Mouse (Mus musculus) heart, adult 18-20 months (tissue): Measurements from ENCODE around the gene Pacsin3. TPM values are rescaled to one million over a fixed set of nuclear protein-coding genes. Genes with fewer than 3 reads are reported as not detected.

Experiments used
- DNase-seq, 2 experiments: peaks; one replicate each; pipeline ENCODE4 v3.0.0; 2021 to 2022; ENCODE audit warnings: mixed read lengths in 1 of 2
- total RNA-seq, 2 experiments: library from RNA; stranded (reverse); gene quantifications; 2 replicates each; pipeline ENCODE4 v1.2.3; 2021

The Pacsin3 gene
- total RNA-seq, 2 experiments from 2014 or later = 137 to 170 TPM

- no peak for DNase-seq
These were observed 47.1 kb downstream of the Pacsin3 start for GRCm38 (mm10) chr2:91302845-91303244.

DNA sequence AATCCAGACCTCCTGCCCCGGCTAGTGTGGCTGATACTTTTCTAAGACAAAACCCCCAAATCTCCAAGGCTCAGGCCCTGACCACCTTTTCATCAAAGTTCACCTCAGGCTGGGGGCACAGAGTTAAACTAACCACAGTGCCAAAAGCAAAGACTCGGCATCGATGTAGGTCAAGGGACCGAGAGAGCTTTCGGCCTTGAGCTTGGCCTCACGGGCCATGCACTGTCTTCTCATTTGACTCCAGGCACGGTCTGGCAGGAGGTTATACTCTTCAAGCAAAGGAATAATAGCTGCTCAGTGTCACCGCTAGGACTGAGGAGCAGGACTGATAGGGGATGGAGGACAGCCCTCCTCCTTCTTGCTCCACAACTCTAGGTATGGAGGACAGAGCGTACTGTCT, 50.2 kb downstream of the Pacsin3 start:
- DNase-seq = no peak

- no peak for DNase-seq
These were observed 50.8 kb downstream of the Pacsin3 start for GRCm38 (mm10) chr2:91306589-91306988.

- no peak for DNase-seq
These were observed 52.9 kb downstream of the Pacsin3 start for GRCm38 (mm10) chr2:91308680-91309079.

GRCm38 (mm10) chr2:91309546-91309945, 53.8 kb downstream of the Pacsin3 start:
- no peak for DNase-seq

DNA sequence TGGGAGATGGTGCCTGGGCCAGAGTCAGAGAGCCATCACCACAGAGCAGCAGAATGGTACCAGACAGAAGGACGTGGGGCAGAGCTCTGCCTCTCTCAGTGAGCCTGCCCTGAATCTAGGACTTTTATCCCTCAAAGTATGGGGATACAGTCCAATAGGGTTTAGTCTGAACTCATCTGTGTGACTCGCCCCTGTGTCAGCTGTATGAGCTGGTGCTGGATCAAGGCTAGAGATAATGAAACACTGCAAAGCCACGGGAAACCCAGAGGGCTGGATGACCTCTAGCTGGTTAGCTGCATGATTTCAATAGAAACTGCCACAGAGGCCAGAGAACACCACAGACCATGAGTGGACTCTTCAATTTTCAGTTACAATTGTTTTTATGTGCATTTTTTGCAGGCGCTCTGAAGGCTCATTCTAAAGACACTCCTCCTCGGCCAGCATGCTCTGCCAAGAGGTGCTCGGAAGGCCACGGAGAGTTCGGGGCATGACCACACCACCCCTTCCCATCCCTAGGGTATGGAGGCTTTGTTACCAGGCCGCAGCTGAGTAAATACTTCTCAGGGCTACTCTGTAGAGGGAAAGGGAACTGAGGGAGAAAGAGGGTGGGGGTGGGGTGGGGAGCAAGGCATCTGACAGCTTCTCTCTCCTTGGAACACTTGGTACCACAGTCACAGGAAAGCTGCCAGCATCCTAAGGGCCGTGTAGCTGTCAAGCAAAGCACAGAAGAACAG, 57.0 kb downstream of the Pacsin3 start:
- peak; percentile 25 to 54 for DNase-seq

GRCm38 (mm10) chr2:91314184-91314583, 58.4 kb downstream of the Pacsin3 start:
- no peak for DNase-seq

Other genes starting within 250 kb of the Pacsin3 start
- gene Rapsn, start 220.3 kb upstream of the Pacsin3 start, total RNA-seq = 10 to 100 TPM; 17.6 to 18.5 TPM
- 100 to 1,000 TPM; 231 to 257 TPM for gene Psmc3, start 201.9 kb upstream of the Pacsin3 start, total RNA-seq
- 10 to 100 TPM; 20.0 to 26.2 TPM for gene Slc39a13, start 185.5 kb upstream of the Pacsin3 start, total RNA-seq
- 1 to 10 TPM; 4.0 to 5.0 TPM for gene Spi1, start 173.6 kb upstream of the Pacsin3 start, total RNA-seq
- 1,000 to 10,000 TPM; 1,572 to 1,905 TPM for gene Mybpc3, start 137.8 kb upstream of the Pacsin3 start, total RNA-seq
- gene Madd, start 72.1 kb upstream of the Pacsin3 start, total RNA-seq = 1 to 10 TPM; 6.0 to 6.1 TPM
- gene Nr1h3, start 53.1 kb upstream of the Pacsin3 start, total RNA-seq = 10 to 100 TPM; 18.1 to 26.5 TPM
- 10 to 100 TPM; 15.1 to 20.2 TPM for gene Acp2, start 53.1 kb upstream of the Pacsin3 start, total RNA-seq
- gene Ddb2, start 19.0 kb upstream of the Pacsin3 start, total RNA-seq = 1 to 10 TPM; 2.3 to 3.4 TPM
- gene Arfgap2, start 9.0 kb downstream of the Pacsin3 start, total RNA-seq = 10 to 100 TPM; 52.1 to 54.1 TPM
- 10 to 100 TPM in 1 of 2 experiments, 1 to 10 TPM in 1; 7.7 to 14.7 TPM for gene 1110051M20Rik, start 188.8 kb downstream of the Pacsin3 start, total RNA-seq
- gene Lrp4, start 201.6 kb downstream of the Pacsin3 start, total RNA-seq = 10 to 100 TPM in 1 of 2 experiments, 1 to 10 TPM in 1; 9.4 to 10.4 TPM